Mouse (Mus musculus): Measurements from ENCODE around the gene Dach1.

Dach1 gene

GRCm38 (mm10) chr14:98169421-98170076 is at the start of gene Dach1:
Gene Dach1, minus strand, starts transcription at chr14:98169765.
- DNase-seq (ENCODE audit: low spot score), result no peak

- no peak for DNase-seq (ENCODE audit: low spot score)
Observed at GRCm38 (mm10) chr14:98200089-98200488, 30.5 kb upstream of the Dach1 start.

DNA sequence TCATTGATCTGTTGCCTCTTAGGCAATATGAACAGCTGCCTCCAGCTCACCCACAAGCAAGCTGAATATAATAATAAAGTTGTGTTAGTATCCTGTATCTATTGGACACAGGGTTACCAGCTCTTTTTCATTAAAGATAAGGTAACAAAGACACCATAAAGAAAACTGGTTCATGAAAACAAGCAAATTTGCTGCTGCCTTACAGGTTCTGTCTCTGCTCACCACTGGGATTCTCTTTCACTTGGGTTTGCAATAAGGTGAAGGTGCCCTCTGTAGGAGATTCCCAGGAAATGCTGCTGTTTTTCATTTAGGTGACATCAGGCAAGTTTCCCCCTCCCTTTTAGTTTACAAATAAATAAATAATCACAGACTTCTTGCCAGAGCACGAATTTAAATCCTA is 12.0 kb upstream of the Dach1 start:
- no peak for DNase-seq (ENCODE audit: low spot score)

DNA sequence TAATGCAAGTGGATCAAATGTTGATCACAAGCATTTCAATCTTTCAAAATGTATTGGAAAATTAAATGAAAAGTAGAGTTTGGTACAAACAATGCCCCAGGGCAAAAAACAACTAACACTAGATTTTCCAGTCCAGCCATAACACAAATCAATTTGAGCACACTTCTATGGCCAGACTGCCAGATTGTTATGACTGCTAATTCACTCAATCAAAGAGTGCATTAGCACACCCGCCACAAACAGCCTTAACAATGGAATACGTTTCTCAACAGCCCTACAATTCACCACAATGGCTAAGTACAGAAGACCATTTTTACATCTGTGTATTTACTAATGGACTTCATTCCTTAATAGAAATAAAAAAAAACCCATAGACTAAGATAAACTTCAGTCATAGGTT is 4.3 kb upstream of the Dach1 start:
- DNase-seq (ENCODE audit: low spot score), result no peak

GRCm38 (mm10) chr14:98172394-98172905 is 2.9 kb upstream of the Dach1 start:
- no peak for DNase-seq (ENCODE audit: low spot score)

DNA sequence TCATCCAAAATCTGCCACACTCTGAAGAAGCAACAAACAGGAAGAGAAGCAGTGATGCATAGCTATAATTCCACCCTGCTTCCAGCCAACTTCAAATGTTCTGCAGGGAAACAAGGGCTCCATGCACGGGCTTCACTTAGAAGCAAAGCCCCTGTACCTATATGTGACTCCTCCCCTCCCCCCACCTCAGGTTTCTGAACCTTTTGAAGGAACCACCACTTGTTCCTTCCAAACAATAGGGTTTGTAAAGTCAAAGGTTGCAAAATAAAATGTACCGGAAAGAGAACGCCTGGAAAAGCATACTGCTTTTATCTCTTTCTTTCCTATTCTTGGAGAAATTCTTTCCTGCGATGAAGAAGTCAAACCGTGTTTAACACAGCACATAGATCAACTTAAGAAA is 2.3 kb upstream of the Dach1 start:
- DNase-seq (ENCODE audit: low spot score), result no peak

GRCm38 (mm10) chr14:98168908-98169401 is 610 bp downstream of the Dach1 start:
- DNase-seq (ENCODE audit: low spot score), result no peak

DNA sequence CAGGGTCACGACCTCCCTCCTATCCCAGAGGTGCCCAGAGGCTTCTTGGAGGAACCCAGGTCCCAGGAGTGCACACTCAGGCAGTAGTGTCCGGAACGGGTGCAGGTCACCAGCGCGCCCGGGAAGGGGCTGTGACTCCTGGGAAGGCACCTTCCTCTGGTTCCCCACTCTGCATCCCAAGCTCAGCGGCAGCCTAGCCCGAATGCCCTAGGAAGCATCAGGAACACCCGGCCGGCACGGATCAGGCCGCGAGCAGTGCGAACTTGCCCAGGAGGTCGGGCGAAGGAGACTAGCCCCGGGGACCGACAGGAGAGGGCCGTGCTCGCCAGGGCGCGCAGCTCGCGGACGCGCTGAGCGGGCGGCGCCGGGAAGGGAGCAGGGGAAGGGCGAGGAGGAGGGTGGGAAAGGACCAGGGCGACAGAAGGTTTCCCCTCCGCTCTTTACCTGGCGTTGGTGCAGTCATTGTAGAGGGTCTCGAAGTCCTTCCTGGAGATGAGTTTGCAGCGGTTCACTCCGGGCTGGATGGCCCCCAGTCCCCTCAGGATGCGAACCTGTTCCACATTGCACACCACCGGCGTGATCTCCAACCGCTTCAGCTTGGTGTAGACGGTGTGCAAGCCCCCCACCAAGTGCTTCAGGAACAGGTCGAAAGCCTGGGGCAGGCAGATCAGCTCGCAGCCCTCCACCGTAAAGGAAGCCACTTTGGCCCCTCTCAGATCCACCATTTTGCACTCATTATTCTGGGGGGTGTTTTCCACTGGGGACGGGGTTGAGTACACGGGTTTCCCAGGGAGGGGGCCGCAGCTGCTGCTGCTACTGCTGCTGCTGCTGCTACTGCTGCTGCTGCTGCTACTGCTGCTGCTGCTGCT is 1.3 kb downstream of the Dach1 start:
- DNase-seq (ENCODE audit: low spot score), result no peak

DNA sequence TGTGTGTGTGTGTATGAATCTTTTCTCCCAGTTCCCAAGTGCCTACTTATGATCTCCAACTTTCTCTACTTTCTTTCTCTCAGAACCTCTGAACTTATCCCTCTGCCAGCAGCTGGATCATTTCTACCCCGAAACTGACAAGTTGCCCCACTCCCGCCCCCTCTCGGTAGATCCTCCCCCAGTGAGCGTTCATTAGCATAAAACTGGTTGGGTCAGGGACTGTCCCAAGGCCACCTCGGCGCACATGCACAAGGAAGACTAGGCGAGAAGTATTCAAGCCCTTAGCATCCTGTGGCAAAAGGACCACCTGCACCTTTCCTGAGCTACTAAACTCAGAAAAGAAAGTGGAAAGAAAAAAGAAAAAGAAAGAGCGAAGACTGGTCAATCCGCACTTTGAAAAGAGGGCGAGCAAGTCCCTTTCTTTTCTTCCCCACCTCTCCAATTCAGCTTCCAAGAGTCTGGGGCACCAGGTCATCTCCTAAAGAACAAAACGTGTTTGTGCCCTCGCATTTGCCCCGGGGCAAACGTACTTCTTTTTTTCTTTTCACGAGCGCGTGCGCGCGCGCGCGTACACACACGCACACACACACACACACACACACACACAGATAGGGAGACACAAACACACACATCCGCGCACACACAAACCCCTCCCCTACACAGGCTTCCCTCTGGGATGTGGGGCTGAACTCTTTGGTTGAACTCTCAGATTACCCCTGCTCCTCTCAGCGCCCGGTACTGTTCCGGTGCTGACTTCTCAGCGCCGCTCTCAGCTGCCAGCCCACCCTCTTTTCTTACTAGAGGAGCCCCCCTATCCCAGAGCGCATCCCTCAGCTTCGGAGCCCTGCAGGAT is 2.2 kb downstream of the Dach1 start:
- DNase-seq (ENCODE audit: low spot score), result no peak

DNA sequence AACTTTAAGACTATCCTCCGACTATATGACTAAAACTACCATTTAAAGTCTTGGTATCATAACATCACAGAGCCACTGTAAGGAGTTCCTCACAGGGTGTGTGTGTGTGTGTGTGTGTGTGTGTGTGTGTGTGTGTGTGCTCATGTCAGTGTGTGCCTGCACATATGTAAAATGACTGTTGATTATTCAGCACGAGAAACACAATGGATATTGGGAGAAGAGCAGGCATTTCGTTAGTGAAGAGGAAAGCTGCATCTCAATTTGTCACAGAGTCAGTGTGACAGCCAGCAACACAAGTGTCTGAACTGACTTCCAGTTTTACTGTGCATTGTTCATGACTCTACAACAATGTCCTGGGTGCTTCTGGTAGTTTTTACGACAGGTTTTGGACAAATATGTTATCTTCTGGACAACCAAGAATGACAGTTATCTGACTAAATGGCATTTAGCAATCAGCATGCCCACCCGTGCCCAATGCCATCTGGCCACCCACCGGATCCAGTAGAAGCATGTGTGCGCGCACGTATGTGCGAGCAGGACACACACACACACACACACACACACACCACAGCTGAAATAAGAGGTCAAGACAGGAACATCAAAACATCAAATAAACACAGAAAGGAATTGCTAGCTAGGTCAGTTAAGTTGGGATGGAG is 3.1 kb downstream of the Dach1 start:
- no peak for DNase-seq (ENCODE audit: low spot score)

DNA sequence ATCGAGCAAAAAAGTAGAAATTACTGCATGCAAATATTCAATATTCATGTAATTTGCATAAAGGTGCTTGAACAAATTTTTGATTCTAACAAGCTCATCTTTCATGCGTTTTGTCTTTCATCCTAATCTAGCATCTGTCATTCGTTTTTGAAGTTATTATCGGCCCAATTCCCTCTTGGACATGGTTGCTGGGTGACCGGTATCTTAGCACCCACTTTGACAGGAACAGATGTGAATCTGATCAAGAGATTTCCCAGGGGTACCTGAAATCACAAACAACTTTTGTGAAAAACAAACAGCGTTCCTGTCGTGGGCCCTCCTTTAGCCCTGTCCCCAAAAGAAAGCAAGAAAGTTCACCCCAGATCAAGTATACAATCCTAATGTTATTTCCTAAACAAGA is 12.8 kb downstream of the Dach1 start:
- no peak for DNase-seq (ENCODE audit: low spot score)

DNA sequence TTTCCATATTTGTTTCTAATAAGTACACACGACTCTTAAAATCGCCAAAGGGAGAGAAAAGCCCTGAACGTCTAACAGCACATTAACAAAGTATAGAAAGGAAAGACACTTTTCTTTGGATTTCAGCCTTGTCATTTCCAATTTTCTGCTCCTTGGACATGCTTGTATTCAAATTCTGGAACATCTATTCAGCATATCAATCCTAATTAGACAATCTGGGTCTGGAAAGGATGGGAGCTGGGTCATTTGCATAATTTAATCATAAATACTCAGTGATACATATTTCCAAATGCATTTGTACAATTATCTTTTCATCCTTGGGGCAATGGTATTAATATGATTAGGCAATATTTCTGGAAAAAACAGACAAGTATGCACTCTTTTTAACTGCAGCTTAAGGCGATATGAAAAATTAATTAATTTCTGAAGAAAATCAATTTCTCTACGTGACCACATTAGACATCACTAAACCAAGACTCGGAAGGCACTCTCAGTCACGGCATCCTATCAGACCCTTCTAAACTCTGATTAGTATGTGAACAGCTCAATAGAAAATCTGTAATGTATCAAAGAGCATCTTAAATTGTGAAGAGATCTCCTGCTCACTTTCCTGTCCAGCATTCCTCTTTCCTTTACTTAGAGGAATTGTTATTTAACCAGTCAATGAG is 13.7 kb downstream of the Dach1 start:
- no peak for DNase-seq (ENCODE audit: low spot score)

GRCm38 (mm10) chr14:98154832-98155422 is 14.6 kb downstream of the Dach1 start:
- DNase-seq (ENCODE audit: low spot score), result no peak

DNA sequence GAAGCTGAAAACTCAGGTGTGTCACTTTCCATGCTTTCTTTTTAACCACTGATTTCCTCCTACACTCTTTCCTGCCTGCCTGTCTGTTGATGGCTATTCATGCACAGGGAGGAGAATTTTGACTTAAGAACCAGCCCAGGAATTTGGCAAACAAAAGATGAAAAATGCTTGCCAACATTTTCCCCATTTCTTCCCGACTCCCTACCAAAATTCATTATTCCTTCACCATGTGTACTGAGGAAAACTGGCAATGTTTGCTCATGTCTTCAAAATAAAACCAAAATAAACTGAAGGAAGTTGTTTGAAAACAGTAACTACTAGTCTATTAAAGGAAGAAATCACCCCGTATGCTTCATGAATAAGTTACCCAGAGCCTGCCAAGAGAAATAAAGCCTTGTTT is 27.8 kb downstream of the Dach1 start:
- DNase-seq (ENCODE audit: low spot score), result no peak

- DNase-seq (ENCODE audit: low spot score), result no peak
Observed at GRCm38 (mm10) chr14:98138873-98139665, 30.5 kb downstream of the Dach1 start.

- DNase-seq (ENCODE audit: low spot score), result no peak
Observed at GRCm38 (mm10) chr14:98134546-98134945, 35.0 kb downstream of the Dach1 start.

DNA sequence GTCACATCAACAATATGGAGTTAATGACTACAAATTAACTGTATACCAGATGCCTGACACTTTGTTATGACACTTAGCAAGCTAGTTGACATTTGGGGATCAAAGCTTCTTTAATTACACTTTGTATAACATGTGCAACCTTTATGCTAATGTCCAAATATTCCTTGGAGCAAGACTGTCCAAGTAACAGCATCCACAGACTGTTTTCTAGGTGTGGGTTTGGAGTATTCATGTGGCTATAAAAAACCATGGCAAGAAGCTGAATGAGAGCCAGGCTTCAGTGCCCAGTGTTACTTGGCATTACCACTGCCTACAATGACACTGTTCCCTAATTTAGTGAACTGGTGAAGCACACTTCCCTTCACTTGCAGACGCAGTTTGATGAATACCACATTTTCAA is 46.5 kb downstream of the Dach1 start:
- DNase-seq (ENCODE audit: low spot score), result no peak

- no peak for DNase-seq (ENCODE audit: low spot score)
Observed at GRCm38 (mm10) chr14:98116627-98117026, 52.9 kb downstream of the Dach1 start.

DNA sequence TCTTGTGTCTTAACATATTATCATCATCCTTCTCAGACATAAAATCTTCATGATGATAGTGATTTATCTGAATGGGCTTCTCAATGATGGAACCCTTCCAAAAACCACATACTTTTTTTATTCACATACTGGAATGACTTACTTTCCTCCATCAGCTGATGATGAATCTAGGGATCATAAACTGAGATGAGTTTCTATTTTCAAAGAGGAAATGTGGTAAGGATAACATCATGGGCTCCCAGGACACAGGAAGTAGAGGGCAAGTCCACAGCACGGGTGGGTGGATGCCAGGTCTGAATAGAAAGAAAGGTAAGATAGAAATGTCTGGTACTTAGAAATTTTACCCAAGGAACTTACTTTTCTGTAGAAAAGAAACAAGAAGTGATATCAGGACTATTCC is 56.5 kb downstream of the Dach1 start:
- DNase-seq (ENCODE audit: low spot score), result no peak

DNA sequence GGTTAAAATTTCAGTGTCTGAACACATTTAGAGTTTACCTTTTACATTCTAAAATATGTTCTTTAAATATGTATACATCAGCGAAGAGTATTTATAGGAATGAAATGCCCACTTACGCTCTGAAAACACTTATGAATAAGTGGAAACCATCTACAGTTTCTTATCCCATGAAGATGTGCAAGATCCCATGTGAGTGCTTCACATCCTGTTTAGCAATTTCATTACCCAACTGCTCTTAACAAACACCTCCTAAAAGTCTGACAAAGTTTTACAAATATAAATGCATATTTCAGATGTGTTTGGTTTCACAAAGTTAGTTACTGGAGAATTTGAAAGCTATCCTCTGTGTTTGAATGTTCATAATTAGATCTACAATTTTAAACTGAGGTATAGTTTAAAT is 59.6 kb downstream of the Dach1 start:
- no peak for DNase-seq (ENCODE audit: low spot score)

Measured in layer of hippocampus, adult 9-10 months (tissue).